In genomic region chr12:100944921-100945336, GRCm38 (mm10) we compare ENCODE assay signal across 14 mouse cellular contexts. TPM values are rescaled to one million over a fixed set of nuclear protein-coding genes. Genes with fewer than 3 reads are reported as not detected.
DNase-seq lines count a peak whose midpoint lies in the region; TF ChIP-seq lines count a peak whose summit lies in the region.
"Had no signal": no experiment of that assay in that cellular context is flagged by ENCODE, and none has a peak within 500 bp of the region (broad histone marks: within the 10 kb centered on the region; RNA-seq: fewer than 3 reads in every experiment).

No protein-coding gene starts in this region.

- 0 out of 2 replicates have a peak, but pooled peaks cover 3% of the 10 kb centered on the region for H3K9me3 ChIP-seq in embryonic facial prominence, embryonic 10.5 days
- H3K9me3 ChIP-seq: embryonic facial prominence, embryonic 15.5 days; forebrain, embryonic 13.5 days; hindbrain, embryonic 12.5 days; limb, embryonic 15.5 days; midbrain, embryonic 15.5 days had no signal

- H3K27ac ChIP-seq in left cerebral cortex, adult 2 months: peak overlapping the region; percentile 15; the same call in 1 of the 2 replicates
- no peak overlapping the region for H3K27ac ChIP-seq in embryonic facial prominence, embryonic 10.5 days (replicated peaks)
- H3K27ac ChIP-seq: embryonic facial prominence, embryonic 15.5 days; forebrain, embryonic 13.5 days; hindbrain, embryonic 12.5 days; limb, embryonic 15.5 days; midbrain, embryonic 15.5 days had no signal

- H3K27me3 ChIP-seq in embryonic facial prominence, embryonic 10.5 days (replicated peaks; ENCODE audit: low read depth, poor library complexity, severe bottlenecking): no peaks in the 10 kb centered on the region
- H3K27me3 ChIP-seq: embryonic facial prominence, embryonic 15.5 days; forebrain, embryonic 13.5 days; hindbrain, embryonic 12.5 days; limb, embryonic 15.5 days; midbrain, embryonic 15.5 days had no signal

- H3K4me1 ChIP-seq in embryonic facial prominence, embryonic 10.5 days: no peaks in the 10 kb centered on the region; the same call in 1 of the 2 replicates
- H3K4me1 ChIP-seq: forebrain, embryonic 13.5 days; hindbrain, embryonic 12.5 days; limb, embryonic 15.5 days; midbrain, embryonic 15.5 days had no signal

- H3K36me3 ChIP-seq in embryonic facial prominence, embryonic 10.5 days (replicated peaks): peaks cover 98% of the 10 kb centered on the region
- H3K36me3 ChIP-seq: embryonic facial prominence, embryonic 15.5 days had no signal

- intact Hi-C loops in left cerebral cortex, adult 2 months (cut with DNase I): no loop called here

- no peak for TF ChIP-seq CTCF in left cerebral cortex, adult 2 months (IDR thresholded peaks at IDR 0.05)

- DNase-seq in left cerebral cortex, adult 2 months (ENCODE audit: extremely low spot score in 1 of 2, low spot score in 2 of 2): no peak
- DNase-seq in left cerebral cortex, adult 9 months (ENCODE audit: low spot score in 2 of 2): no peak
- peak; percentile 46 for DNase-seq in cerebellum, adult 11 months
- DNase-seq in cerebellum, adult 8-10 months: peak; percentile 49
- DNase-seq in gastrocnemius, postnatal 25 days: peak; percentile 58
- DNase-seq in embryonic facial prominence, embryonic 10.5 days (ENCODE audit: low spot score): no peak
- no peak for DNase-seq in yolk sac, embryonic 10.5 days (ENCODE audit: low spot score)
- DNase-seq: kidney, adult 18-20 months; thymus, adult 18-20 months had no signal

- no peak overlapping the region for H3K4me3 ChIP-seq in left cerebral cortex, adult 2 months
- no peak overlapping the region for H3K4me3 ChIP-seq in embryonic facial prominence, embryonic 10.5 days
- H3K4me3 ChIP-seq: embryonic facial prominence, embryonic 15.5 days; forebrain, embryonic 13.5 days; hindbrain, embryonic 12.5 days; limb, embryonic 15.5 days; midbrain, embryonic 15.5 days had no signal

- 93% methylated on average over 21 of the region's 21 CpGs for WGBS in embryonic facial prominence, embryonic 10.5 days

RNA-seq across cellular contexts. Expression of gene Gpr68, which starts 36.9 kb away (rescaled TPM):
- 10 to 100 TPM; 14.0 to 15.6 TPM for total RNA-seq in left cerebral cortex, adult 2 months (2021)
- under 1 TPM in 1 of 2 experiments, not detected in 1; 0.21 TPM for total RNA-seq in gastrocnemius, postnatal 25 days (2021)
- polyA plus RNA-seq in embryonic facial prominence, embryonic 10.5 days (2016; fragmentation: Nextera tagmentation; extraction: Ambion mirVana): 0.21 and 0.34 TPM in 2 replicates

Comparison
In these comparisons a context has a peak if more than half of its experiments do, and no peak if none do; other contexts are left out.
1. DNase-seq: peak in cerebellum, adult 11 months (single experiment), cerebellum, adult 8-10 months (single experiment) and gastrocnemius, postnatal 25 days (single experiment); none in left cerebral cortex, adult 2 months (0 of 2), left cerebral cortex, adult 9 months (0 of 2), embryonic facial prominence, embryonic 10.5 days (single experiment) and yolk sac, embryonic 10.5 days (single experiment).
2. RNA of gene Gpr68, which starts 36.9 kb away (total RNA-seq): 14.0 to 15.6 TPM in left cerebral cortex, adult 2 months; 0.21 TPM in gastrocnemius, postnatal 25 days; every median in the first group is over 10 times any median in the second.